Comparison of ENCODE assay signal across 8 mouse cellular contexts in genomic region chr3:30113249-30113770, GRCm38 (mm10).
"Had no signal": no experiment of that assay in that cellular context is flagged by ENCODE, and none has a peak within 500 bp of the region (broad histone marks: within the 10 kb centered on the region; RNA-seq: fewer than 3 reads in every experiment).

No protein-coding gene starts in this region.

- H3K27ac ChIP-seq: intestine, embryonic 15.5 days; layer of hippocampus, adult 2 months; limb, embryonic 13.5 days; liver, embryonic 14.5 days; midbrain, embryonic 13.5 days; stomach, postnatal 0 days had no signal

- H3K36me3 ChIP-seq: intestine, embryonic 15.5 days; limb, embryonic 13.5 days; midbrain, embryonic 13.5 days had no signal

- H3K4me3 ChIP-seq: intestine, embryonic 15.5 days; layer of hippocampus, adult 2 months; limb, embryonic 13.5 days; midbrain, embryonic 13.5 days had no signal

- ATAC-seq: intestine, embryonic 15.5 days; midbrain, embryonic 13.5 days had no signal

- H3K4me1 ChIP-seq: intestine, embryonic 15.5 days; midbrain, embryonic 13.5 days had no signal

- H3K4me2 ChIP-seq: intestine, embryonic 15.5 days; limb, embryonic 13.5 days; midbrain, embryonic 13.5 days had no signal

- H3K9ac ChIP-seq: intestine, embryonic 15.5 days; limb, embryonic 13.5 days; liver, embryonic 14.5 days; midbrain, embryonic 13.5 days had no signal

- H3K27me3 ChIP-seq: intestine, embryonic 15.5 days; limb, embryonic 13.5 days; midbrain, embryonic 13.5 days had no signal

- DNase-seq: lung, adult 18-20 months; thymus, postnatal 4 days had no signal

- H3K9me3 ChIP-seq: intestine, embryonic 15.5 days; limb, embryonic 13.5 days; midbrain, embryonic 13.5 days had no signal
